Comparison of ENCODE assay signal across 19 mouse cellular contexts in the genomic region with DNA sequence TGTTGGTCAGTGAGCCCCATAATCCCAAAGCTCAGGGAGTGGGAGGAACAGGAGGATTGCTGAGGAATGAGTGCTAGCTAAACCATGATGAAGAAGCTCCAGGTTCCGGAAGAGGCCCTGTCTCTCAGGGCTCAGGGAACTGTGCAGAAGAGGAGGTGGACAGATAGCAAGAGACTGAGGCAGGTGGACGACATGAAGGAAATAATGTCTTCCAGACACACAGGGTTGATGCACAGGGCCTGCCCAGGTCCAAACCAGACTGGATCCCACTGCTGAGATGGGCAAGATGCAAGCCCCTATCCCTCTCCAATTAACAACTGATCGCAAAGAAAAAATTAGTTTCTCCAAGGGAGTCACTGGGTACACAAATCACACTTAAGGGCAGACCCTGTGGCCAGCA.
"Had no signal": no experiment of that assay in that cellular context is flagged by ENCODE, and none has a peak within 500 bp of the region (broad histone marks: within the 10 kb centered on the region; RNA-seq: fewer than 3 reads in every experiment).

No protein-coding gene starts in this region.

- H3K27ac ChIP-seq: limb, embryonic 12.5 days; limb, embryonic 15.5 days; liver, embryonic 14.5 days; neural tube, embryonic 12.5 days; neural tube, embryonic 15.5 days had no signal

- ATAC-seq: liver, postnatal 0 days; lung, postnatal 0 days had no signal

- H3K4me1 ChIP-seq: limb, embryonic 12.5 days; neural tube, embryonic 12.5 days; neural tube, embryonic 15.5 days had no signal

- H3K4me3 ChIP-seq: limb, embryonic 12.5 days; limb, embryonic 15.5 days; neural tube, embryonic 12.5 days; neural tube, embryonic 15.5 days had no signal

- DNase-seq: kidney, adult 9 months; kidney, postnatal 14 days; kidney, postnatal 4 days; left cerebral cortex, postnatal 4 days; liver, postnatal 0 days; lung, embryonic 14.5 days; lung, postnatal 36 days; midbrain, embryonic 14.5 days; right cerebral cortex, adult 18-20 months; right cerebral cortex, postnatal 14 days; right cerebral cortex, postnatal 4 days; thymus, postnatal 25 days had no signal

- H3K9me3 ChIP-seq: limb, embryonic 12.5 days; limb, embryonic 15.5 days; neural tube, embryonic 12.5 days; neural tube, embryonic 15.5 days had no signal

- H3K4me2 ChIP-seq: limb, embryonic 12.5 days; limb, embryonic 15.5 days; liver, embryonic 11.5 days; lung, embryonic 14.5 days; neural tube, embryonic 12.5 days; neural tube, embryonic 15.5 days had no signal

- H3K27me3 ChIP-seq: limb, embryonic 12.5 days; limb, embryonic 15.5 days; neural tube, embryonic 12.5 days; neural tube, embryonic 15.5 days had no signal

- H3K36me3 ChIP-seq: limb, embryonic 12.5 days; neural tube, embryonic 12.5 days; neural tube, embryonic 15.5 days had no signal

- H3K9ac ChIP-seq: limb, embryonic 12.5 days; limb, embryonic 15.5 days; liver, embryonic 14.5 days; liver, postnatal 0 days; lung, embryonic 14.5 days; neural tube, embryonic 12.5 days; neural tube, embryonic 15.5 days had no signal
